Mouse (Mus musculus) olfactory bulb, adult 2 months (tissue): Measurements from ENCODE around the gene Gja5.

ENCODE experiments used
- CTCF ChIP-seq: fragments of 200-500 bp; IDR thresholded peaks from 2 replicates; pipeline ENCODE4 v1.5.1; 2012; ENCODE audit warnings: low read depth, mild to moderate bottlenecking, low read length, moderate library complexity; ENCODE audit not compliant: insufficient read depth
- POLR2A ChIP-seq: fragments of 200-500 bp; IDR thresholded peaks from 2 replicates; pipeline ENCODE4 v1.6.1; 2012; ENCODE audit warnings: mild to moderate bottlenecking, low read depth, low read length, moderate library complexity; ENCODE audit not compliant: insufficient read depth

GRCm38 (mm10) chr3:96937606-96938005 is 33.1 kb downstream of the Gja5 start:
- TF ChIP-seq POLR2A (no peak), CTCF (no peak)
